In genomic region chr9:76536032-76536431, GRCm38 (mm10) we compare ENCODE assay signal across 31 mouse cellular contexts. TPM values are rescaled to one million over a fixed set of nuclear protein-coding genes. Genes with fewer than 3 reads are reported as not detected.
DNase-seq lines count a peak whose midpoint lies in the region; ATAC-seq and TF ChIP-seq lines count a peak whose summit lies in the region.
"Had no signal": no experiment of that assay in that cellular context is flagged by ENCODE, and none has a peak within 500 bp of the region (broad histone marks: within the 10 kb centered on the region; RNA-seq: fewer than 3 reads in every experiment).

No protein-coding gene starts in this region.

- no peaks in the 10 kb centered on the region for H3K9me3 ChIP-seq in liver, postnatal 0 days (ENCODE audit: low read length)
- no peaks in the 10 kb centered on the region for H3K9me3 ChIP-seq in liver, embryonic 12.5 days (replicated peaks)
- H3K9me3 ChIP-seq in intestine, embryonic 15.5 days, result no peaks in the 10 kb centered on the region
- H3K9me3 ChIP-seq in stomach, postnatal 0 days (ENCODE audit: control insufficient read depth, low read length), result no peaks in the 10 kb centered on the region
- H3K9me3 ChIP-seq: embryonic facial prominence, embryonic 10.5 days; embryonic facial prominence, embryonic 13.5 days; forebrain, embryonic 12.5 days; forebrain, embryonic 15.5 days; heart, embryonic 10.5 days; heart, embryonic 13.5 days had no signal

- no peaks in the 10 kb centered on the region for H3K79me2 ChIP-seq in heart, adult 2 months (replicated peaks; ENCODE audit: control insufficient read depth, insufficient read depth, low read length)

- H3K27ac ChIP-seq in liver, postnatal 0 days (ENCODE audit: low read depth), result no peak overlapping the region
- H3K27ac ChIP-seq in liver, embryonic 12.5 days, result no peak overlapping the region
- H3K27ac ChIP-seq in intestine, embryonic 15.5 days, result no peak overlapping the region
- H3K27ac ChIP-seq in small intestine, adult 2 months (ENCODE audit: insufficient read depth, low read depth, low read length), result peak overlapping the region; percentile 31; the same call in 1 of the 2 replicates
- no peak overlapping the region for H3K27ac ChIP-seq in stomach, postnatal 0 days (replicated peaks)
- H3K27ac ChIP-seq in heart, adult 2 months, result no peak overlapping the region
- H3K27ac ChIP-seq: embryonic facial prominence, embryonic 10.5 days; embryonic facial prominence, embryonic 13.5 days; forebrain, embryonic 12.5 days; forebrain, embryonic 15.5 days; heart, embryonic 10.5 days; heart, embryonic 13.5 days; hindbrain, embryonic 14.5 days had no signal

- TF ChIP-seq CTCF in liver, postnatal 0 days (IDR thresholded peaks at IDR 0.05; ENCODE audit: low read depth), result no peak
- no peak for TF ChIP-seq CTCF in small intestine, adult 2 months (IDR thresholded peaks at IDR 0.05; ENCODE audit: extremely low read depth, insufficient read length, insufficient replicate concordance, low read depth, low read length)
- TF ChIP-seq CTCF in stomach, postnatal 0 days (IDR thresholded peaks at IDR 0.05; ENCODE audit: low read depth), result no peak
- TF ChIP-seq CTCF in heart, adult 2 months (IDR thresholded peaks at IDR 0.05), result no peak

- no peak overlapping the region for H3K9ac ChIP-seq in liver, postnatal 0 days (replicated peaks)
- H3K9ac ChIP-seq in liver, embryonic 12.5 days, result no peak overlapping the region
- H3K9ac ChIP-seq in intestine, embryonic 15.5 days, result no peak overlapping the region
- no peak overlapping the region for H3K9ac ChIP-seq in stomach, postnatal 0 days (ENCODE audit: low read length)
- no peak overlapping the region for H3K9ac ChIP-seq in heart, adult 2 months (ENCODE audit: low read depth, low read length)
- H3K9ac ChIP-seq: embryonic facial prominence, embryonic 13.5 days; forebrain, embryonic 12.5 days; forebrain, embryonic 15.5 days; heart, embryonic 13.5 days; hindbrain, embryonic 14.5 days had no signal

- no peaks in the 10 kb centered on the region for H3K4me1 ChIP-seq in liver, postnatal 0 days (ENCODE audit: insufficient read depth)
- no peaks in the 10 kb centered on the region for H3K4me1 ChIP-seq in liver, embryonic 12.5 days
- no peaks in the 10 kb centered on the region for H3K4me1 ChIP-seq in intestine, embryonic 15.5 days (replicated peaks)
- H3K4me1 ChIP-seq in small intestine, adult 2 months (ENCODE audit: control insufficient read depth, insufficient read depth, insufficient read length, low read length), result peaks cover 15% of the 10 kb centered on the region
- H3K4me1 ChIP-seq in stomach, postnatal 0 days (replicated peaks; ENCODE audit: control insufficient read depth, insufficient read depth), result no peaks in the 10 kb centered on the region
- H3K4me1 ChIP-seq in heart, adult 2 months (ENCODE audit: control insufficient read depth, insufficient read depth, low read length), result no peaks in the 10 kb centered on the region; the same call in 1 of the 2 replicates
- H3K4me1 ChIP-seq: embryonic facial prominence, embryonic 10.5 days; embryonic facial prominence, embryonic 13.5 days; forebrain, embryonic 12.5 days; forebrain, embryonic 15.5 days; heart, embryonic 10.5 days; heart, embryonic 13.5 days had no signal

- TF ChIP-seq EP300 in liver, postnatal 0 days (IDR thresholded peaks at IDR 0.05; ENCODE audit: low read depth), result no peak
- TF ChIP-seq EP300 in stomach, postnatal 0 days (optimal IDR thresholded peaks at IDR 0.05), result no peak
- TF ChIP-seq EP300 in heart, adult 2 months (IDR thresholded peaks at IDR 0.05; ENCODE audit: insufficient read depth, low read depth, low read length), result no peak

- no peaks in the 10 kb centered on the region for H3K27me3 ChIP-seq in liver, postnatal 0 days (ENCODE audit: insufficient read depth, low read length)
- H3K27me3 ChIP-seq in liver, embryonic 12.5 days (replicated peaks), result no peaks in the 10 kb centered on the region
- no peaks in the 10 kb centered on the region for H3K27me3 ChIP-seq in intestine, embryonic 15.5 days (replicated peaks)
- no peaks in the 10 kb centered on the region for H3K27me3 ChIP-seq in small intestine, adult 2 months (ENCODE audit: control insufficient read depth, insufficient read depth, low read length)
- H3K27me3 ChIP-seq in stomach, postnatal 0 days (ENCODE audit: control insufficient read depth, insufficient read depth, low read length), result no peaks in the 10 kb centered on the region
- no peaks in the 10 kb centered on the region for H3K27me3 ChIP-seq in heart, adult 2 months (ENCODE audit: control insufficient read depth, insufficient read depth, low read length)
- H3K27me3 ChIP-seq: embryonic facial prominence, embryonic 13.5 days; forebrain, embryonic 12.5 days; forebrain, embryonic 15.5 days; heart, embryonic 13.5 days had no signal

- no peak overlapping the region for H3K4me2 ChIP-seq in liver, postnatal 0 days (ENCODE audit: low read depth, low read length)
- H3K4me2 ChIP-seq in liver, embryonic 12.5 days, result no peak overlapping the region
- no peak overlapping the region for H3K4me2 ChIP-seq in intestine, embryonic 15.5 days (replicated peaks)
- no peak overlapping the region for H3K4me2 ChIP-seq in stomach, postnatal 0 days (replicated peaks; ENCODE audit: low read depth)
- H3K4me2 ChIP-seq: embryonic facial prominence, embryonic 13.5 days; forebrain, embryonic 12.5 days; forebrain, embryonic 15.5 days; heart, embryonic 13.5 days; hindbrain, embryonic 14.5 days had no signal

- intact Hi-C loops in heart, adult 2 months (cut with DNase I), result no loop called here

- no peak for TF ChIP-seq POLR2A in small intestine, adult 2 months (IDR thresholded peaks at IDR 0.05; ENCODE audit: low read depth, low read length)
- no peak for TF ChIP-seq POLR2A in heart, adult 2 months (IDR thresholded peaks at IDR 0.05; ENCODE audit: insufficient read depth, low read depth, low read length)

- DNase-seq in liver, postnatal 0 days, result peak; percentile 15
- peak; percentile 62 for DNase-seq in stomach, postnatal 0 days (ENCODE audit: low spot score)
- no peak for DNase-seq in B cell, adult 2 months
- no peak for DNase-seq in heart, adult 2 months
- DNase-seq in layer of hippocampus, adult 18-20 months (ENCODE audit: low spot score in 2 of 2), result no peak
- DNase-seq: adrenal gland, postnatal 10 days; cerebellum, adult 11 months; cerebellum, adult 2 months; cerebellum, adult 9-11 months; cerebellum, postnatal 25 days; embryo, embryonic 11 days; gastrocnemius, postnatal 25 days; heart, adult 18-20 months; heart, postnatal 14 days; heart, postnatal 4 days had no signal

- H3K36me3 ChIP-seq in liver, postnatal 0 days (replicated peaks; ENCODE audit: insufficient read depth, low read length), result no peaks in the 10 kb centered on the region
- H3K36me3 ChIP-seq in liver, embryonic 12.5 days, result no peaks in the 10 kb centered on the region
- H3K36me3 ChIP-seq in intestine, embryonic 15.5 days, result no peaks in the 10 kb centered on the region
- H3K36me3 ChIP-seq in small intestine, adult 2 months (ENCODE audit: control insufficient read depth, insufficient read depth, low read length), result peaks cover 5% of the 10 kb centered on the region; the same call in 1 of the 2 replicates
- no peaks in the 10 kb centered on the region for H3K36me3 ChIP-seq in stomach, postnatal 0 days (ENCODE audit: control insufficient read depth, insufficient read depth, low read length)
- no peaks in the 10 kb centered on the region for H3K36me3 ChIP-seq in heart, adult 2 months (ENCODE audit: control insufficient read depth, insufficient read depth, low read length)
- H3K36me3 ChIP-seq: embryonic facial prominence, embryonic 10.5 days; embryonic facial prominence, embryonic 13.5 days; forebrain, embryonic 12.5 days; forebrain, embryonic 15.5 days; heart, embryonic 10.5 days; heart, embryonic 13.5 days had no signal

- 74% methylated on average over 9 of the region's 9 CpGs for WGBS in liver, postnatal 0 days (ENCODE audit: insufficient replicate concordance)
- 77% methylated on average over 9 of the region's 9 CpGs for WGBS in liver, embryonic 12.5 days (ENCODE audit: insufficient replicate concordance)
- WGBS in intestine, embryonic 15.5 days, result 81% methylated on average over 9 of the region's 9 CpGs
- WGBS in small intestine, adult 2 months, result 77% methylated on average over 9 of the region's 9 CpGs
- 72% methylated on average over 9 of the region's 9 CpGs for WGBS in stomach, postnatal 0 days
- WGBS in heart, adult 2 months, result 88% methylated on average over 9 of the region's 9 CpGs

- no peak overlapping the region for H3K4me3 ChIP-seq in liver, postnatal 0 days (ENCODE audit: low read depth, low read length)
- H3K4me3 ChIP-seq in liver, embryonic 12.5 days, result no peak overlapping the region
- no peak overlapping the region for H3K4me3 ChIP-seq in intestine, embryonic 15.5 days (replicated peaks)
- H3K4me3 ChIP-seq in small intestine, adult 2 months (ENCODE audit: low read depth, low read length), result no peak overlapping the region
- no peak overlapping the region for H3K4me3 ChIP-seq in stomach, postnatal 0 days (ENCODE audit: low read depth, low read length)
- H3K4me3 ChIP-seq in heart, adult 2 months, result no peak overlapping the region
- H3K4me3 ChIP-seq: embryonic facial prominence, embryonic 10.5 days; embryonic facial prominence, embryonic 13.5 days; erythroblast, embryonic 14.5 days; forebrain, embryonic 12.5 days; forebrain, embryonic 15.5 days; heart, embryonic 10.5 days; heart, embryonic 13.5 days had no signal

- ATAC-seq in liver, postnatal 0 days, result peak; percentile 77
- no peak for ATAC-seq in liver, embryonic 12.5 days
- ATAC-seq in intestine, embryonic 15.5 days, result 0 out of 2 replicates have a peak, but pooled peaks have one; percentile 24
- peak; percentile 94 for ATAC-seq in stomach, postnatal 0 days (ENCODE audit: low FRiP score, low TSS enrichment)
- ATAC-seq: CD4-positive, CD25-positive, alpha-beta regulatory T cell, adult 4 months; forebrain, embryonic 15.5 days; Patski had no signal

RNA-seq across cellular contexts. Expression of gene Fam83b, which starts 30.9 kb away (rescaled TPM):
- 0.04 and 0.07 TPM in 2 replicates for polyA plus RNA-seq in liver, postnatal 0 days (2015; fragmentation: Nextera tagmentation; extraction: Ambion mirVana)
- polyA plus RNA-seq in liver, embryonic 12.5 days (2016; fragmentation: Nextera tagmentation; extraction: Ambion mirVana), result 0.04 and 0.08 TPM in 2 replicates
- 11.6 and 13.4 TPM in 2 replicates for polyA plus RNA-seq in intestine, embryonic 15.5 days (2015; fragmentation: Nextera tagmentation; extraction: Ambion mirVana)
- 0.70 and 6.7 TPM in 2 replicates for polyA plus RNA-seq in small intestine, adult 2 months (2012; rRNA removed)
- polyA plus RNA-seq in stomach, postnatal 0 days (2015; fragmentation: Nextera tagmentation; extraction: Ambion mirVana), result 4.7 and 5.3 TPM in 2 replicates
- total RNA-seq in heart, adult 2 months (2021), result under 1 TPM in 1 of 2 experiments, not detected in 1; 0.34 TPM
- not detected in 2 replicates for polyA plus RNA-seq in heart, adult 2 months (2012; rRNA removed)
- under 1 TPM; 0.10 TPM for total RNA-seq in layer of hippocampus, adult 18-20 months (2021)
- total RNA-seq: common myeloid progenitor, adult 5-6 weeks; gastrocnemius, adult 8-10 months; gastrocnemius, postnatal 25 days had no signal
- polyA plus RNA-seq: C2C12; CD4-positive, CD25-positive, alpha-beta regulatory T cell, adult 4 months; erythroblast, embryonic 14.5 days; forebrain, embryonic 15.5 days; Patski had no signal

Comparison
In these comparisons a context has a peak if more than half of its experiments do, and no peak if none do; other contexts are left out.
1. DNase-seq: peak in liver, postnatal 0 days (single experiment) and stomach, postnatal 0 days (single experiment); none in B cell, adult 2 months (0 of 2), heart, adult 2 months (0 of 2) and layer of hippocampus, adult 18-20 months (0 of 2).